Mouse (Mus musculus) liver (tissue): ENCODE data around the gene Ppt2.

Experiments used
- DNase-seq: peaks from one replicate; pipeline ENCODE4 v3.0.0-alpha.2; 2020; ENCODE audit warnings: mixed read lengths

Gene Ppt2

GRCm38 (mm10) chr17:34655581-34655991 is 27.3 kb upstream of the Ppt2 start:
- peak; percentile 38 for DNase-seq

- no peak for DNase-seq
Measured at GRCm38 (mm10) chr17:34655160-34655559, 26.9 kb upstream of the Ppt2 start.

GRCm38 (mm10) chr17:34654392-34654791 is 26.1 kb upstream of the Ppt2 start:
- DNase-seq: no peak

- DNase-seq: peak; percentile 57
Measured at GRCm38 (mm10) chr17:34653746-34654285, 25.5 kb upstream of the Ppt2 start.

- no peak for DNase-seq
Measured at GRCm38 (mm10) chr17:34652985-34653384, 24.7 kb upstream of the Ppt2 start.

GRCm38 (mm10) chr17:34652546-34652945 is 24.2 kb upstream of the Ppt2 start:
- DNase-seq: no peak

GRCm38 (mm10) chr17:34651507-34652221 is 23.4 kb upstream of the Ppt2 start:
- peak; percentile 55 for DNase-seq

- no peak for DNase-seq
Measured at GRCm38 (mm10) chr17:34650781-34651180, 22.5 kb upstream of the Ppt2 start.

- DNase-seq: no peak
Measured at GRCm38 (mm10) chr17:34649106-34649864, 21.0 kb upstream of the Ppt2 start.

- DNase-seq: no peak
Measured at GRCm38 (mm10) chr17:34648141-34648890, 20.0 kb upstream of the Ppt2 start.

- peak; percentile 96 for DNase-seq
Measured at GRCm38 (mm10) chr17:34646906-34647787, 18.8 kb upstream of the Ppt2 start, which contains the start of gene Atf6b. Atf6b (plus strand) TSS chr17:34647146.

- no peak for DNase-seq
Measured at GRCm38 (mm10) chr17:34645831-34646511, 17.7 kb upstream of the Ppt2 start.

- no peak for DNase-seq
Measured at GRCm38 (mm10) chr17:34645256-34645829, 17.0 kb upstream of the Ppt2 start.

- DNase-seq: peak; percentile 89
Measured at GRCm38 (mm10) chr17:34644608-34645007, 16.3 kb upstream of the Ppt2 start, which contains the start of gene Fkbpl. Fkbpl (plus strand) TSS chr17:34644764.

GRCm38 (mm10) chr17:34643944-34644343 is 15.6 kb upstream of the Ppt2 start:
- no peak for DNase-seq

GRCm38 (mm10) chr17:34643379-34643778 is 15.1 kb upstream of the Ppt2 start:
- no peak for DNase-seq

- DNase-seq: no peak
Measured at GRCm38 (mm10) chr17:34641945-34642344, 13.6 kb upstream of the Ppt2 start.

GRCm38 (mm10) chr17:34640778-34641601 is 12.7 kb upstream of the Ppt2 start:
- DNase-seq: no peak

GRCm38 (mm10) chr17:34639461-34640255 is 11.3 kb upstream of the Ppt2 start:
- DNase-seq: no peak
